Mouse (Mus musculus) CD4-positive naive resting alpha-beta T cell, adult 76 days (primary cell): Measurements from ENCODE around the gene Gpd1l. TPM values are rescaled to one million over a fixed set of nuclear protein-coding genes. Genes with fewer than 3 reads are reported as not detected.

ENCODE experiments used
- total RNA-seq: library from RNA; stranded (reverse); gene quantifications from one replicate; pipeline ENCODE4 v1.2.4, GENCODE M21; 2023

Gene Gpd1l
- 33.5 TPM for total RNA-seq

DNA sequence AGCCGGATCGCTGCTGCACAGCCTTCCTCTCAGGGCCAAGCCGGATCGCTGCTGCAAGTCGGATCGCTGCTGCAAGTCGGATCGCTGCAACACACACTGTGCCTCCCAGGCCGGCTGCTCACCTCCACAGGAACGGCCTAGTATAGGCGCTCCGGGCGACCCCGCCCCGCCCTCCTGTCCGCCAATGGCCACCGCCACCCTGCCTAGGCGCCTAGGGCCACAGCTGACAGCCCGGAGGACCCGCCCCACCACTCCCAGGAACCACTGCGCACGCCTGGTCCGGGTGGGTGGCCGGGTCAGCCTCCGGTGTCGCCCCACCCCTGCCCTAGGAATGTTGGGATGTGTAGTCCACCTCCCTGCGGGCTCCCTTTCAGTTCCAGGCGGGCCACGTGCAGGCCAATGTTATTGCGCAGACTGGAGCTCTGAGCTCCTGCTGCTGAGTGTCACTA is at the start of gene Gpd1l:
Gpd1l (minus strand) TSS at position 265 of the 449 bp plus-strand sequence.

DNA sequence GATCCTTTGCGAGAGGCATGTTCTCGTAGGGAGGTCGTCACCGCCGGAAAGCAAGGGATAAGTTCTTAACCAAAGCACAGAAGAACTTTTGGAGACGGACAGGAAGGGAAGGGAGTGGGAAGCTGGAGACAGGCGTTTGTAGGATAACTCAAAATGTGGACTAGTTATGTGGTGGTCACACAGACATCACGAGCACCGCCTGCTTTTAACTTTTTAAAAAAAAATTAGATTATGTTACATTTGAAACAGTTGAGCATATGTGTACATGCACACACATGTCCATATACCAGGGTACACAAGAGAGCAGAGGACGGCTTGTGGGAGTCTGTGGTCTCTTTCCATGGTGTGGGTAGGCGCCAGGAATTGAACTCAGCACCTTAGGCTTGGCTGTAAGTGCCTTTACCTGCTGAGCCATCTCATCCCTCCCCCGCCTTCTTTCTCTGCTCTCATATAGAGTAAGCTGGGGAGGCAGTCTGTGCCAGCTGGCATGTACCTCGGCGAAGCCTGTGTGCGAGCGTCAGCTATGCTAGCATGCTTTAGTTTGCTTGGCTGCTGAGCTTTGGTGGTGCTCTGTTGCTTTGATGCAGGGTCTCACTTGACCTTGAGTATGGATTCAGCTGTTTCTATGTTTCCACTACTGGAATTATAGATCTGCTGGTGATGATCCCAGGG is 49.0 kb upstream of the Gpd1l start, which contains the start of gene Rps27rt:
Rps27rt (minus strand) TSS at position 51 of the 672 bp plus-strand sequence.

DNA sequence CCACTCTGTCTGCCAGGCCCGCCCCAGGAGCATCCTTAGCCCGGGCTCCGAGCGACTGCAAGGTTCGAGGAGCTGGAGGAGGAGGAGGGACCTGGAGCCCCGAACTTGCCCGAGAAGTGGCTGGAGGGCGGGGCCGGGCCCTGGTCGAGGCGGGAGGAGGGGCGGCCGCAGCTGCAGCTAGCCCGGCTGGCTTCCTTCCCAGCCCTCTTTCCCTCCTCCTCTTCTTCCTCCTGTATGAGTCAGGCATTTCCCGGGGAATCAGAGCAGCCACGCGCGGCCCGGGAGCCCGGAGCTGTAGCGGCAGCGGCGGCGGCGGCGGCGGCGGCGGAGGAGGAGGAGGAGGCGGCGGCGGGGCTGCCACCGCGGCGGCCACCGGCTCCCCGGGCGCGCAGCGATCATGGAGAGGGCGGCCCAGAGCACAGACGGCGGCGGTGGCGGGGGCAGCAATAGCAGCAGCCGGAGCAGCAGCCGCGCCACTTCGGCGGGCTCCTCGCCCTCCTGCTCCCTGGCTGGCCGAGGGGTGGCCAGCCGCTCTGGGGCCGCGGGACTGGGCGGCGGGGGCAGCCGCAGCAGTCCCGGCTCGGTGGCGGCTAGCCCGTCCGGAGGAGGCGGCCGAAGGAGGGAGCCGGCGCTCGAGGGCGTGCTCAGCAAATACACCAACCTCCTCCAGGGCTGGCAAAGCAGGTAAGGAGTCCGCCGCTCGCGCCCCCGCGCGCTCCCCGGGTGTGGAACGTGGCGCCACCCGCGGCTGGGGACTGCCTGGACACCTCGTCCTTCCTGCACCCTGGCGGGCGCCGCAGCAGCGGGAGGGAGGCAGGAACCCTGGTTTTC is 44.7 kb upstream of the Gpd1l start, which contains the start of gene Osbpl10:
Osbpl10 (plus strand) TSS at position 289 of the 831 bp plus-strand sequence.

Other genes with a start within 250 kb of the Gpd1l start
- 57.6 TPM for gene Dync1li1, start 245.2 kb downstream of the Gpd1l start, total RNA-seq
- 113 TPM for gene Cmtm6, start 202.9 kb downstream of the Gpd1l start, total RNA-seq
- gene Cmtm7, start 152.1 kb downstream of the Gpd1l start, total RNA-seq = 57.1 TPM
- gene Cmtm8, start 89.8 kb downstream of the Gpd1l start, total RNA-seq = not detected
- not detected for gene Osbpl10, start 44.6 kb upstream of the Gpd1l start, total RNA-seq
- gene Rps27rt, start 48.8 kb upstream of the Gpd1l start, total RNA-seq = 162 TPM